Mouse (Mus musculus) heart, embryonic 11.5 days (tissue): Measurements from ENCODE around the gene Tmem97. TPM values are rescaled to one million over a fixed set of nuclear protein-coding genes. Genes with fewer than 3 reads are reported as not detected.
"Not testable (repeated sequence)": the region's sequence is repeated elsewhere in the genome, so short reads cannot be mapped to it uniquely, and the experiment has no call there.

ENCODE experiments used
- ATAC-seq: fragments of 200-750 bp; cut with Nextera tagmentation; replicated peaks from 2 replicates; pipeline ENCODE4 v1.8.0; 2017; ENCODE audit warnings: moderate library complexity; ENCODE audit not compliant: insufficient number of reproducible peaks, low FRiP score, low TSS enrichment
- H3K27ac ChIP-seq: fragments of 300-500 bp; sonication (generic); 2 replicates; pipeline ENCODE4 v1.5.1; 2014; ENCODE audit warnings: mild to moderate bottlenecking, low read depth, low read length
- H3K27me3 ChIP-seq: fragments of 300-500 bp; sonication (generic); 2 replicates; pipeline ENCODE4 v1.6.1; 2014; ENCODE audit warnings: mild to moderate bottlenecking, low read length, mixed read lengths; ENCODE audit not compliant: control insufficient read depth, insufficient read depth
- H3K36me3 ChIP-seq: fragments of 300-500 bp; sonication (generic); 2 replicates; pipeline ENCODE4 v1.6.1; 2014; ENCODE audit warnings: mild to moderate bottlenecking, low read length, moderate library complexity, mixed read lengths; ENCODE audit not compliant: control insufficient read depth, insufficient read depth
- H3K4me1 ChIP-seq: fragments of 300-500 bp; sonication (generic); 2 replicates; pipeline ENCODE4 v1.6.1; 2014; ENCODE audit warnings: low read length; ENCODE audit not compliant: control insufficient read depth, insufficient read depth
- H3K4me2 ChIP-seq: fragments of 300-500 bp; sonication (generic); 2 replicates; pipeline ENCODE4 v1.6.1; 2014; ENCODE audit warnings: mild to moderate bottlenecking, moderate library complexity
- H3K4me3 ChIP-seq: fragments of 300-500 bp; sonication (generic); 2 replicates; pipeline ENCODE4 v1.5.1; 2014; ENCODE audit warnings: low read depth, low read length
- H3K9ac ChIP-seq: fragments of 300-500 bp; sonication (generic); 2 replicates; pipeline ENCODE4 v1.6.1; 2014; ENCODE audit warnings: mild to moderate bottlenecking, low read depth, low read length, moderate library complexity
- H3K9me3 ChIP-seq: fragments of 300-500 bp; sonication (generic); replicated peaks from 2 replicates; pipeline ENCODE4 v1.6.1; 2016; ENCODE audit warnings: low read length; ENCODE audit not compliant: control insufficient read depth
- WGBS: fragments of 180-500 bp; shearing (Covaris S2); extraction: QIAGEN DNeasy Blood & Tissue Kit; methylation state at CpG from one replicate; pipeline ENCODE4 v1.1.7; 2014; ENCODE audit not compliant: insufficient replicate concordance; 5-methylcytosine and 5-hydroxymethylcytosine counted together
- polyA plus RNA-seq: library from polyadenylated mRNA; unstranded; fragments of >200 nt; fragmentation: Nextera tagmentation; extraction: Ambion mirVana; gene quantifications from 2 replicates; pipeline ENCODE4 v1.2.1, GENCODE M21; 2014

The Tmem97 gene
- polyA plus RNA-seq, 1 experiment from 2014 or later, result 88.3 TPM

GRCm38 (mm10) chr11:78582848-78583247 lies 32.3 kb upstream of the Tmem97 start:
- Histone ChIP-seq H3K27me3 (no peaks in the 10 kb centered on the region), H3K9ac (no peak overlapping the region), H3K9me3 (no peaks in the 10 kb centered on the region), H3K4me3 (no peak overlapping the region), H3K4me2 (no peak overlapping the region), H3K36me3 (peaks cover 19% of the 10 kb centered on the region), H3K27ac (no peak overlapping the region), H3K4me1 (no peaks in the 10 kb centered on the region)
- WGBS, result 69% methylated on average over 6 of the region's 6 CpGs
- ATAC-seq, result no peak

GRCm38 (mm10) chr11:78574975-78575374 lies 24.4 kb upstream of the Tmem97 start:
- no peak overlapping the region for H3K27ac ChIP-seq
- H3K36me3 ChIP-seq, result peaks cover 13% of the 10 kb centered on the region
- no peaks in the 10 kb centered on the region for H3K9me3 ChIP-seq
- no peak overlapping the region for H3K9ac ChIP-seq
- ATAC-seq, result no peak
- 45% methylated on average over 2 of the region's 2 CpGs for WGBS
- H3K4me1 ChIP-seq, result no peaks in the 10 kb centered on the region; the same call in 1 of the 2 replicates
- no peaks in the 10 kb centered on the region for H3K27me3 ChIP-seq
- no peak overlapping the region for H3K4me2 ChIP-seq
- H3K4me3 ChIP-seq, result no peak overlapping the region

GRCm38 (mm10) chr11:78574536-78574935 lies 24.0 kb upstream of the Tmem97 start:
- Histone ChIP-seq H3K4me3 (no peak overlapping the region), H3K9me3 (no peaks in the 10 kb centered on the region), H3K36me3 (peaks cover 13% of the 10 kb centered on the region), H3K4me2 (no peak overlapping the region), H3K27me3 (no peaks in the 10 kb centered on the region), H3K4me1 (peaks cover 3% of the 10 kb centered on the region; the same call in 1 of the 2 replicates), H3K27ac (no peak overlapping the region), H3K9ac (no peak overlapping the region)
- no peak for ATAC-seq
- WGBS, result 86% methylated on average over 3 of the region's 3 CpGs

GRCm38 (mm10) chr11:78574031-78574430 lies 23.5 kb upstream of the Tmem97 start:
- not testable (repeated sequence) for ATAC-seq, H3K4me3 ChIP-seq, H3K4me2 ChIP-seq, H3K27me3 ChIP-seq, H3K4me1 ChIP-seq, H3K9ac ChIP-seq, H3K9me3 ChIP-seq, H3K27ac ChIP-seq
- WGBS, result 94% methylated on average over 3 of the region's 4 CpGs
- H3K36me3 ChIP-seq, result peaks cover 13% of the 10 kb centered on the region

- Histone ChIP-seq H3K4me1 (peaks cover 4% of the 10 kb centered on the region; the same call in 1 of the 2 replicates), H3K4me2 (no peak overlapping the region), H3K27ac (no peak overlapping the region), H3K36me3 (peaks cover 13% of the 10 kb centered on the region), H3K9ac (no peak overlapping the region), H3K4me3 (no peak overlapping the region), H3K9me3 (no peaks in the 10 kb centered on the region), H3K27me3 (no peaks in the 10 kb centered on the region)
- ATAC-seq, result no peak
- 86% methylated on average over 6 of the region's 6 CpGs for WGBS
These were observed 21.3 kb upstream of the Tmem97 start for GRCm38 (mm10) chr11:78571854-78572253.

GRCm38 (mm10) chr11:78571441-78571840 lies 20.9 kb upstream of the Tmem97 start:
- H3K4me1 ChIP-seq, result peaks cover 5% of the 10 kb centered on the region; the same call in 1 of the 2 replicates
- no peak overlapping the region for H3K27ac ChIP-seq
- no peak overlapping the region for H3K4me3 ChIP-seq
- no peak for ATAC-seq
- H3K36me3 ChIP-seq, result peaks cover 11% of the 10 kb centered on the region
- H3K9ac ChIP-seq, result no peak overlapping the region
- no peaks in the 10 kb centered on the region for H3K27me3 ChIP-seq
- H3K9me3 ChIP-seq, result no peaks in the 10 kb centered on the region
- 94% methylated on average over 8 of the region's 8 CpGs for WGBS
- no peak overlapping the region for H3K4me2 ChIP-seq

- no peak overlapping the region for H3K9ac ChIP-seq
- peaks cover 7% of the 10 kb centered on the region; the same call in 1 of the 2 replicates for H3K4me1 ChIP-seq
- WGBS, result 65% methylated on average over 3 of the region's 3 CpGs
- H3K4me2 ChIP-seq, result no peak overlapping the region
- H3K27ac ChIP-seq, result no peak overlapping the region
- no peaks in the 10 kb centered on the region for H3K9me3 ChIP-seq
- no peak overlapping the region for H3K4me3 ChIP-seq
- no peak for ATAC-seq
- no peaks in the 10 kb centered on the region for H3K27me3 ChIP-seq
- H3K36me3 ChIP-seq, result peaks cover 12% of the 10 kb centered on the region
These were observed 19.2 kb upstream of the Tmem97 start for GRCm38 (mm10) chr11:78569806-78570205.

GRCm38 (mm10) chr11:78568827-78569226 lies 18.2 kb upstream of the Tmem97 start:
- Histone ChIP-seq H3K4me3 (no peak overlapping the region), H3K4me1 (peaks cover 7% of the 10 kb centered on the region; the same call in 1 of the 2 replicates), H3K9ac (no peak overlapping the region), H3K4me2 (no peak overlapping the region), H3K27me3 (no peaks in the 10 kb centered on the region), H3K27ac (no peak overlapping the region), H3K9me3 (no peaks in the 10 kb centered on the region), H3K36me3 (peaks cover 12% of the 10 kb centered on the region)
- no peak for ATAC-seq
- WGBS, result 81% methylated on average over 10 of the region's 10 CpGs

GRCm38 (mm10) chr11:78567614-78568013 lies 17.0 kb upstream of the Tmem97 start:
- no peak overlapping the region for H3K9ac ChIP-seq
- H3K4me3 ChIP-seq, result no peak overlapping the region
- peaks cover 9% of the 10 kb centered on the region for H3K36me3 ChIP-seq
- peaks cover 7% of the 10 kb centered on the region; the same call in 1 of the 2 replicates for H3K4me1 ChIP-seq
- no peak overlapping the region for H3K27ac ChIP-seq
- ATAC-seq, result no peak
- no peaks in the 10 kb centered on the region for H3K9me3 ChIP-seq
- 87% methylated on average over 6 of the region's 6 CpGs for WGBS
- no peak overlapping the region for H3K4me2 ChIP-seq
- no peaks in the 10 kb centered on the region for H3K27me3 ChIP-seq
